Mouse (Mus musculus): Measurements from ENCODE around the gene Ucn2.

Ucn2 gene

GRCm38 (mm10) chr9:109031001-109031400 lies 45.2 kb downstream of the Ucn2 start:
- no peak for DNase-seq (ENCODE audit: low read depth, low spot score)

- no peak for DNase-seq (ENCODE audit: low read depth, low spot score)
These were observed 45.9 kb downstream of the Ucn2 start for GRCm38 (mm10) chr9:109031686-109032085.

DNA sequence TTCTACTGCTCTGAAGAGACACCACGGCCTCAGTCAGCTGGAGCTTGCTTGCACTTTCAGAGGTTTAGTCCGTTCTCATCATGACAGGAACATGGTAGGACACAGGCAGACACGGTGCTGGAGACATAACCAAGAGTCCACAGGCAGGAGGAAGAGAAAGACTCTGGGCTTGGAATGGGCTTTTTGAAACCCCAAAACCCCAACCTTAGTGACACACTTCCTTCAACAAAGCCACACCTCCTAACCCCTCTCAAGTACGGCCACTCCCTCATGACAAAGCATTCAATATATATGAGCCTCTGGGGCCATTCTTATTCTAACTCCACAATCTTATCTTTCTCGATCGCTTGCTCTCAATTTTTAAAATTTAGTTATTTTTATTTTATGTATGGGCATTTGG lies 46.6 kb downstream of the Ucn2 start:
- DNase-seq (ENCODE audit: low read depth, low spot score): no peak
